Mouse (Mus musculus): ENCODE measurements around the gene Mfap4.

GRCm38 (mm10) chr11:61529268-61529713, 44.1 kb downstream of the Mfap4 start:
- TF ChIP-seq CTCF (IDR thresholded peaks at IDR 0.05; ENCODE audit: low read depth, low read length) = no peak
- TF ChIP-seq POLR2A (IDR thresholded peaks at IDR 0.05; ENCODE audit: extremely low read depth, insufficient read depth, low read length) = no peak

Measured in liver, adult 2 months (tissue).